Mouse (Mus musculus) kidney, embryonic 16.5 days (tissue): ENCODE data around the gene Gm17657. TPM values are rescaled to one million over a fixed set of nuclear protein-coding genes. Genes with fewer than 3 reads are reported as not detected.

Experiments
- ATAC-seq: fragments of 200-750 bp; cut with Nextera tagmentation; 2 replicates; pipeline ENCODE4 v1.8.0; 2017; ENCODE audit warnings: moderate TSS enrichment; ENCODE audit not compliant: low FRiP score, low TSS enrichment
- H3K27ac ChIP-seq: fragments of 300-500 bp; sonication (generic); 2 replicates; pipeline ENCODE4 v1.5.1; 2014; ENCODE audit warnings: low read length
- H3K27me3 ChIP-seq: fragments of 300-500 bp; sonication (generic); 2 replicates; pipeline ENCODE4 v1.6.1; 2014; ENCODE audit warnings: low read length, control low read depth, mixed read lengths; ENCODE audit not compliant: insufficient read depth
- H3K36me3 ChIP-seq: fragments of 300-500 bp; sonication (generic); 2 replicates; pipeline ENCODE4 v1.6.1; 2014; ENCODE audit warnings: low read length, control low read depth, mixed read lengths; ENCODE audit not compliant: insufficient read depth
- H3K4me1 ChIP-seq: fragments of 300-500 bp; sonication (generic); 2 replicates; pipeline ENCODE4 v1.6.1; 2014; ENCODE audit warnings: low read length, control low read depth, mixed read lengths; ENCODE audit not compliant: insufficient read depth
- H3K4me2 ChIP-seq: fragments of 300-500 bp; sonication (generic); replicated peaks from 2 replicates; pipeline ENCODE4 v1.6.1; 2014; ENCODE audit warnings: low read depth, low read length
- H3K4me3 ChIP-seq: fragments of 300-500 bp; sonication (generic); 2 replicates; pipeline ENCODE4 v1.5.1; 2014; ENCODE audit warnings: mild to moderate bottlenecking, low read length
- H3K9ac ChIP-seq: fragments of 300-500 bp; sonication (generic); replicated peaks from 2 replicates; pipeline ENCODE4 v1.6.1; 2014; ENCODE audit warnings: low read length
- H3K9me3 ChIP-seq: fragments of 300-500 bp; sonication (generic); 2 replicates; pipeline ENCODE4 v1.6.1; 2016; ENCODE audit warnings: low read length, control low read depth
- WGBS: fragments of 180-500 bp; shearing (Covaris S2); extraction: QIAGEN DNeasy Blood & Tissue Kit; methylation state at CpG from one replicate; pipeline ENCODE4 v1.1.7; 2014; 5-methylcytosine and 5-hydroxymethylcytosine counted together
- polyA plus RNA-seq: library from polyadenylated mRNA; unstranded; fragments of >200 nt; fragmentation: Nextera tagmentation; extraction: Ambion mirVana; gene quantifications from 2 replicates; pipeline ENCODE4 v1.2.1, GENCODE M21; 2015

Gene Gm17657
- polyA plus RNA-seq, 1 experiment from 2014 or later, result not detected

DNA sequence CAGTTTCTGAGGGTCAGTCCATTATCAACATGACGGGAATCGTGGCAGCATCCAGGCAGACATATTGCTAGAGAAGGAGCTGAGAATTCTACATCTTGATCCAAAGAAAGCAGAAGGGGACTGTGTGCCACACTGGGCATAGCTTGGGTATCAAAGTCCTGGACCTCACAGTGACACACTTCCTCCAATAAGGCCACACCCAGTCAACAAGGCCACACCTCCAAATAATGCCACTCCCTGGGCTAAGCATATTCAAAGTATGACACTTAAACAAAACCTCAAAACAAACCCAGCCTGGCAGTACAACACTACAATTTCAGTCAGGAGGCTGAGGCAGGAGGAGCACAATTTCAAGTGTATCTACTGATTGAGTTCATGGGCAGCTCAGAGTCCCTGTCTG lies 66.2 kb downstream of the Gm17657 start:
- Histone ChIP-seq H3K27ac (no peak overlapping the region), H3K27me3 (no peaks in the 10 kb centered on the region), H3K36me3 (no peaks in the 10 kb centered on the region), H3K9ac (no peak overlapping the region), H3K4me3 (no peak overlapping the region), H3K9me3 (peaks cover 5% of the 10 kb centered on the region; the same call in 1 of the 2 replicates), H3K4me1 (no peaks in the 10 kb centered on the region), H3K4me2 (no peak overlapping the region)
- 95% methylated on average over 2 of the region's 2 CpGs for WGBS
- ATAC-seq, result no peak

DNA sequence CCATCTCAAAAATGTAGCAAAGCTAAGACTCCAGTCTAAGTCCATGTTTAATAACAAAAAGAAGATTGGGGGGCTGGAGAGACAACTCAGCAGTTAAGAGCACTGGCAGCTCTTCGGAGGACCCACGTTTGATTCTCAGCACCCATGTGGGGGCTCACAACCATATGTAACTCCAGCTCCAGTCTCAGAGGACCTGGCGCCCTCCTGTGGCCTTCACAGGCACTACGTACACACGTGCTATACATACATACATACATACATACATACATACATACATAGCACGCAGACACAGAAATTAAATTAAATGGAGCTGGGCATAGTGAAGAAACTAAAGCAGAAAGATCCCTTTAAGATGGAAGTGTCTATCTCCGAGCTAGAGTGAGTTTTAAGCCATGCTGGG lies 66.8 kb downstream of the Gm17657 start:
- no peak overlapping the region for H3K9ac ChIP-seq
- no peak overlapping the region for H3K27ac ChIP-seq
- no peaks in the 10 kb centered on the region for H3K27me3 ChIP-seq
- no peaks in the 10 kb centered on the region for H3K36me3 ChIP-seq
- no peak overlapping the region for H3K4me2 ChIP-seq
- WGBS, result 90% methylated on average over 7 of the region's 7 CpGs
- H3K9me3 ChIP-seq, result peaks cover 5% of the 10 kb centered on the region; the same call in 1 of the 2 replicates
- no peak overlapping the region for H3K4me3 ChIP-seq
- H3K4me1 ChIP-seq, result no peaks in the 10 kb centered on the region
- no peak for ATAC-seq

DNA sequence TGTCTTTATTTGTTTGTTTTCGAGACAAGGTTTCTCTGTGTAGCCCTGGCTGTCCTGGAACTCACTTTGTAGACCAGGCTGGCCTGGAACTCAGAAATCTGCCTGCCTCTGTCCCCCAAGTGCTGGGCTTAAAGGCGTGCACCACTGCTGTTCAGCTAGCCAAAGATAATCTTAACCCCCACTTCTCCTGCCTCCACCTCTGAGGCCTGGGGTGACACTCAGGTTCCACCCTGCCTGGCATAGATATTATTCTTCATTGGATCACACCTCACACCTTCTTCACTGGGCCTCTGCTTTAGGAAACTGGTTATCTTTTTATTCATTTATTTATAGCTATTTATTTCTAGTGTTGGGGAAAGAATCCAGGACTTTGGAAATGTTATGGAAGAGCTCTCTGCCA lies 69.2 kb downstream of the Gm17657 start:
- WGBS, result 79% methylated on average over 2 of the region's 2 CpGs
- H3K36me3 ChIP-seq, result no peaks in the 10 kb centered on the region
- ATAC-seq, result no peak
- no peak overlapping the region for H3K27ac ChIP-seq
- H3K4me3 ChIP-seq, result no peak overlapping the region
- no peaks in the 10 kb centered on the region for H3K4me1 ChIP-seq
- no peak overlapping the region for H3K9ac ChIP-seq
- no peak overlapping the region for H3K4me2 ChIP-seq
- no peaks in the 10 kb centered on the region for H3K27me3 ChIP-seq
- peaks cover 5% of the 10 kb centered on the region; the same call in 1 of the 2 replicates for H3K9me3 ChIP-seq

DNA sequence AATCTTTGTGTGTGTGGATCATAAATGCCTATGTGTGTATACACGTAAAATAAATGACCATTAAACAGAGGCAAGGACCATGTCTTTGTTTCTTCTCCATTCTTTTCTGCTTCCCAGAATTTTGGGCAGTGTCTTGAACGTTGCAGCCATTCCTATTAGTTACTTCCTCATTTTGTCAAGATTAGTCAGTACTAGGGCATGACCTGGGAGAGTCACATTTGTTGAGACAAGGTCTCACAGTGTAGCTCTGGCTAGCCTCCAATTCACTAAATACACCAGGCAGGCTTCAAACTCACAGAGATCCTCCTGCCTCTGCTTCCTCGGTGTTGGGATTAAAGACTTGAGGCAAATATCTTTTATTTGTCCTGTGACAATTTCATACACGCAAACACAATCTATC lies 71.2 kb downstream of the Gm17657 start:
- 86% methylated on average over 4 of the region's 4 CpGs for WGBS
- Histone ChIP-seq H3K4me2 (no peak overlapping the region), H3K36me3 (no peaks in the 10 kb centered on the region), H3K27ac (no peak overlapping the region), H3K4me1 (no peaks in the 10 kb centered on the region; the same call in 1 of the 2 replicates), H3K9ac (no peak overlapping the region), H3K27me3 (no peaks in the 10 kb centered on the region), H3K9me3 (peaks cover 5% of the 10 kb centered on the region; the same call in 1 of the 2 replicates), H3K4me3 (no peak overlapping the region)
- ATAC-seq, result no peak

DNA sequence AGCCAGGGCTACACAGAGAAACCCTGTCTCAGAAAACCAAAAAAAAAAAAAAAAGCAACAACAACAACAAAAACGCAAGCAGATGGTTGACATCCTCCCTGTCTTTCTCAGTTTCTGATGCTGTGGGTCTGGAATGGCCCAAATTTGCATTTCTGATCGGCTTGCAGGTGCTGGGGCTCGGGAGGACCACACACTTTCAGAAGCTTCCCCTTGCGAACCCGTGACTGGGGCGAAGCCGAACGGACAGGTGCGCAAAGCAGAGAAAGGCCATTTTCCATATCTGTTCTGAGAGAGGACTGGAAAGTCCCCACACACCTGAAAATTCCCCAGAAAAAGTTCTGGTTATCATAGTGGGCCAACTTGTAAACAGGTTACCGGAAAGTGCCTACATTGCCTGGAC lies 72.1 kb downstream of the Gm17657 start:
- H3K27ac ChIP-seq, result no peak overlapping the region
- no peak overlapping the region for H3K4me3 ChIP-seq
- H3K9ac ChIP-seq, result no peak overlapping the region
- H3K9me3 ChIP-seq, result 0 out of 2 replicates have a peak, but pooled peaks cover under 1% of the 10 kb centered on the region
- WGBS, result 92% methylated on average over 10 of the region's 10 CpGs
- H3K4me1 ChIP-seq, result no peaks in the 10 kb centered on the region; the same call in 1 of the 2 replicates
- no peak for ATAC-seq
- no peaks in the 10 kb centered on the region for H3K27me3 ChIP-seq
- no peak overlapping the region for H3K4me2 ChIP-seq
- no peaks in the 10 kb centered on the region for H3K36me3 ChIP-seq

DNA sequence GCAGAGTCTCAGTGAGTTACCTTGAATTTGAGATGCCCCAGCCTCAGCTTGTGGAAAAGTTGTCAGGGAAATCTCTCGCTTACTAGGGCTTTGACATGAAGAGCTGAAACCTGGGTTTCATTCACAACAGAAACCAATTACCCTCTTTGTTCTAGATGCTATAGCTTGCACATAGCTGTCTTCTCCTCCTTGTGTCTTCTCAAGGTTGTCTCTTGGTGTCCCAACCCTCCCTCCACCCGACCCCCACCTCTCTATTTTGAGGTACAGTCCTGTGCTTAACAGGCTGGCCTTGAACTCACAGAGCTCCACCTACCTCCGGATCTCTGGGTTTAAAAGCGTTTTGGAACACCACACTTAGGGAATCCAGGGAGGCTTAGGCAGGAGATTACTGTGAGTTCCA lies 73.0 kb downstream of the Gm17657 start:
- 77% methylated on average over 4 of the region's 4 CpGs for WGBS
- H3K36me3 ChIP-seq, result no peaks in the 10 kb centered on the region
- no peaks in the 10 kb centered on the region for H3K9me3 ChIP-seq
- H3K9ac ChIP-seq, result no peak overlapping the region
- H3K27me3 ChIP-seq, result no peaks in the 10 kb centered on the region
- H3K4me3 ChIP-seq, result no peak overlapping the region
- ATAC-seq, result no peak
- H3K4me2 ChIP-seq, result no peak overlapping the region
- H3K4me1 ChIP-seq, result no peaks in the 10 kb centered on the region; the same call in 1 of the 2 replicates
- H3K27ac ChIP-seq, result no peak overlapping the region

DNA sequence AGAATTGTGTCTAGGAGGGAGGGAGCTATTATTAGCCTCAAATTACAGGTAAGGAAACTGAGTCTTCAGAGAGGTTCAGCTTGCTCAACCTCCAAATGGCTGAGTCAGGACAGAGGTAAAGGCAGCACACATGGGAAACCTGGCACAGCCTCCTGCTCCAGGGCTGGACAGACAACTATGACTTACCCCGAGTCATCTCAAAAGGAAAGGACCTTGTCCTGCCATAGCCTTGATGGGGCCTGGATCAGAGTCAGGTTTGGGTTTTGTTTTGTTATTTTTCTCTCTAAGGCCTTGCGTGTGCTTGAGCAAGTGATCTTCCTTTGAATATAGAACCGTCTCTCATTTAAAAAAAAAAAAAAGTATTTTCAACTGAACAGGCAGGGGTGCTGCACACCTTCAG lies 74.3 kb downstream of the Gm17657 start:
- Histone ChIP-seq H3K9ac (no peak overlapping the region), H3K27me3 (no peaks in the 10 kb centered on the region), H3K36me3 (no peaks in the 10 kb centered on the region), H3K27ac (no peak overlapping the region), H3K4me3 (no peak overlapping the region), H3K9me3 (no peaks in the 10 kb centered on the region), H3K4me1 (peaks cover 5% of the 10 kb centered on the region; the same call in 1 of the 2 replicates), H3K4me2 (no peak overlapping the region)
- ATAC-seq, result no peak
- WGBS, result 93% methylated on average over 3 of the region's 3 CpGs

DNA sequence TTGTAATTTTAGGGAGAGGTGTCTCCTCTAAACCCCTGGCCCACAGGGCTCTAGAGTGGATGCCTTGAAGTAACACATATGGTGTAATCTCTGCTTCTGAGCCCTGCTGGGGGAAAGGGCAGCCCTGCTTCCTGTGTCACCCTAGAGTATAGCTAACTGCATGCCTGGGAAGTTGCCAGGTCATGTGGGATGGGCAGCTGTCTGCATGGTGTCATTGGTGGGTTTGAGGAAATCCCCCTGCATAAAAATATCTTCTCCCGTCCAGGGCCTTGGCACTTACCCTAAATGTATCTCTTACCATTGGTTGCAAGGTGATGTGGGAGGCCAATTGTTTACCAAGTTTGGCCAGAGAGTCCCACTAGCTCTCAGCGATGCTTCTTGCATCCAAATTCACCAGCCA lies 75.4 kb downstream of the Gm17657 start:
- Histone ChIP-seq H3K9me3 (no peaks in the 10 kb centered on the region), H3K4me1 (peaks cover 10% of the 10 kb centered on the region; the same call in 1 of the 2 replicates), H3K36me3 (no peaks in the 10 kb centered on the region), H3K4me3 (no peak overlapping the region), H3K9ac (no peak overlapping the region), H3K27ac (no peak overlapping the region), H3K4me2 (no peak overlapping the region), H3K27me3 (no peaks in the 10 kb centered on the region)
- WGBS, result 62% methylated on average over 2 of the region's 2 CpGs
- no peak for ATAC-seq

DNA sequence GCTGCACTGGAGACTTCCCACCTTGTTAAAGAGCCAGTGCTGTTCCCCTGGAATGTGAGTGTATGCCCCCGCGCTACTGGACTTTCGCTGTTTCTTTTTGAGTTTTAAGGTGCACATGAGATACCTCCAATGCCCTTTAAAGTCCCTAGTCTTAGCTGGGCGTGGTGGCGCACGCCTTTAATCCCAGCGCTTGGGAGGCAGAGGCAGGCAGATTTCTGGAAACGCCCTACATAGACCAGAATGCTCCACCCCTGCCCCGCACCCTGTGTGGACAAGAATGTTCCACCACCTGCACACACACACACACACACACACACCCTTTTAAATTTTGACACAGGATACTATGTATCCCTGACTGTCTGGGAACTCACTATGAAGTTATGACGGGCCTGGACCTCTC lies 76.0 kb downstream of the Gm17657 start:
- H3K27ac ChIP-seq, result no peak overlapping the region
- no peaks in the 10 kb centered on the region for H3K36me3 ChIP-seq
- H3K4me2 ChIP-seq, result no peak overlapping the region
- H3K27me3 ChIP-seq, result no peaks in the 10 kb centered on the region
- ATAC-seq, result no peak
- peaks cover 10% of the 10 kb centered on the region; the same call in 1 of the 2 replicates for H3K4me1 ChIP-seq
- H3K4me3 ChIP-seq, result no peak overlapping the region
- no peak overlapping the region for H3K9ac ChIP-seq
- 97% methylated on average over 10 of the region's 10 CpGs for WGBS
- no peaks in the 10 kb centered on the region for H3K9me3 ChIP-seq
